In genomic region chr4:150258388-150258787, GRCm38 (mm10) we compare ENCODE assay signal across 11 mouse cellular contexts. TPM values are rescaled to one million over a fixed set of nuclear protein-coding genes. Genes with fewer than 3 reads are reported as not detected.
DNase-seq lines count a peak whose midpoint lies in the region; ATAC-seq and TF ChIP-seq lines count a peak whose summit lies in the region.
"Had no signal": no experiment of that assay in that cellular context is flagged by ENCODE, and none has a peak within 500 bp of the region (broad histone marks: within the 10 kb centered on the region; RNA-seq: fewer than 3 reads in every experiment).

No protein-coding gene starts in this region.

- no peak overlapping the region for H3K4me2 ChIP-seq in kidney, embryonic 15.5 days
- no peak overlapping the region for H3K4me2 ChIP-seq in forebrain, embryonic 13.5 days
- no peak overlapping the region for H3K4me2 ChIP-seq in midbrain, embryonic 12.5 days (replicated peaks)

- H3K27ac ChIP-seq in kidney, embryonic 15.5 days: peak overlapping the region; percentile 62
- peak overlapping the region; percentile 8 for H3K27ac ChIP-seq in cerebellum, adult 2 months (ENCODE audit: insufficient read depth, low read length)
- peak overlapping the region; percentile 84 for H3K27ac ChIP-seq in forebrain, embryonic 13.5 days
- peak overlapping the region; percentile 26; the same call in 1 of the 2 replicates for H3K27ac ChIP-seq in midbrain, embryonic 12.5 days (replicated peaks)

- H3K36me3 ChIP-seq in kidney, embryonic 15.5 days: 0 out of 2 replicates have a peak, but pooled peaks cover 8% of the 10 kb centered on the region
- H3K36me3 ChIP-seq in forebrain, embryonic 13.5 days (ENCODE audit: poor library complexity, severe bottlenecking): no peaks in the 10 kb centered on the region
- no peaks in the 10 kb centered on the region for H3K36me3 ChIP-seq in midbrain, embryonic 12.5 days

- no peak for TF ChIP-seq CTCF in cerebellum, adult 2 months (IDR thresholded peaks at IDR 0.05; ENCODE audit: borderline replicate concordance, insufficient read depth, low read depth, low read length)

- ATAC-seq in kidney, embryonic 15.5 days (replicated peaks; ENCODE audit: low FRiP score): no peak
- ATAC-seq in forebrain, embryonic 13.5 days: no peak
- no peak for ATAC-seq in midbrain, embryonic 12.5 days (ENCODE audit: low FRiP score, low read depth)
- ATAC-seq in megakaryocyte-erythroid progenitor cell, adult 5-6 weeks (replicated peaks; ENCODE audit: low FRiP score, low TSS enrichment, poor library complexity, severe bottlenecking): no peak

- H3K9me3 ChIP-seq in kidney, embryonic 15.5 days (replicated peaks): no peaks in the 10 kb centered on the region
- H3K9me3 ChIP-seq in forebrain, embryonic 13.5 days (replicated peaks): no peaks in the 10 kb centered on the region
- H3K9me3 ChIP-seq in midbrain, embryonic 12.5 days: no peaks in the 10 kb centered on the region
- H3K9me3 ChIP-seq: G1E had no signal

- no peak overlapping the region for H3K4me3 ChIP-seq in kidney, embryonic 15.5 days (replicated peaks)
- H3K4me3 ChIP-seq in cerebellum, adult 2 months (replicated peaks; ENCODE audit: insufficient read depth, low read depth, low read length): no peak overlapping the region
- H3K4me3 ChIP-seq in forebrain, embryonic 13.5 days: no peak overlapping the region
- no peak overlapping the region for H3K4me3 ChIP-seq in midbrain, embryonic 12.5 days

- no peak overlapping the region for H3K9ac ChIP-seq in kidney, embryonic 15.5 days
- 0 out of 2 replicates have a peak overlapping the region, but pooled peaks have one; percentile 7 for H3K9ac ChIP-seq in forebrain, embryonic 13.5 days
- peak overlapping the region; percentile 29; the same call in 1 of the 2 replicates for H3K9ac ChIP-seq in midbrain, embryonic 12.5 days (replicated peaks)

- peaks cover 36% of the 10 kb centered on the region for H3K4me1 ChIP-seq in kidney, embryonic 15.5 days
- H3K4me1 ChIP-seq in cerebellum, adult 2 months (ENCODE audit: control insufficient read depth, insufficient read depth, low read length): peaks cover 31% of the 10 kb centered on the region
- H3K4me1 ChIP-seq in forebrain, embryonic 13.5 days: peaks cover 41% of the 10 kb centered on the region
- H3K4me1 ChIP-seq in midbrain, embryonic 12.5 days: peaks cover 36% of the 10 kb centered on the region

- WGBS in kidney, embryonic 15.5 days: 60% methylated on average over 14 of the region's 14 CpGs
- 3% methylated on average over 14 of the region's 14 CpGs for WGBS in cerebellum, adult 2 months
- 51% methylated on average over 14 of the region's 14 CpGs for WGBS in forebrain, embryonic 13.5 days
- 73% methylated on average over 14 of the region's 14 CpGs for WGBS in midbrain, embryonic 12.5 days

- no peaks in the 10 kb centered on the region for H3K27me3 ChIP-seq in kidney, embryonic 15.5 days
- H3K27me3 ChIP-seq in cerebellum, adult 2 months (ENCODE audit: control insufficient read depth, insufficient read depth, low read length): no peaks in the 10 kb centered on the region
- H3K27me3 ChIP-seq in forebrain, embryonic 13.5 days: no peaks in the 10 kb centered on the region
- no peaks in the 10 kb centered on the region for H3K27me3 ChIP-seq in midbrain, embryonic 12.5 days

- no peak for DNase-seq in kidney, adult 18-20 months
- DNase-seq in cerebellum, adult 2 months: peak; percentile 69 to 81
- DNase-seq in embryo, embryonic 10.5 days (ENCODE audit: low spot score): no peak
- DNase-seq in embryo, embryonic 9.5 days (ENCODE audit: extremely low spot score): no peak
- DNase-seq: kidney, adult 2 months had no signal

- no peak for TF ChIP-seq POLR2A in cerebellum, adult 2 months (IDR thresholded peaks at IDR 0.05; ENCODE audit: borderline replicate concordance, insufficient read depth, low read length)

RNA-seq across cellular contexts. Expression of gene Eno1, which starts 21.9 kb away (rescaled TPM):
- 1,865 and 1,947 TPM in 2 replicates for polyA plus RNA-seq in kidney, embryonic 15.5 days (2015; fragmentation: Nextera tagmentation; extraction: Ambion mirVana)
- 918 and 961 TPM in 2 replicates for polyA plus RNA-seq in cerebellum, adult 2 months (2012; rRNA removed)
- 1,143 and 1,198 TPM in 2 replicates for polyA plus RNA-seq in forebrain, embryonic 13.5 days (2015; fragmentation: Nextera tagmentation; extraction: Ambion mirVana)
- 1,057 and 1,083 TPM in 2 replicates for polyA plus RNA-seq in midbrain, embryonic 12.5 days (2016; fragmentation: Nextera tagmentation; extraction: Ambion mirVana)
- total RNA-seq in megakaryocyte-erythroid progenitor cell, adult 5-6 weeks (2014; fragmentation: Nextera tagmentation): 203 and 216 TPM in 2 replicates
- 136 and 155 TPM in 2 replicates for total RNA-seq in megakaryocyte-erythroid progenitor cell, adult 5-6 weeks (2017)

RNA-seq across cellular contexts. Expression of gene Rere, which starts 23.1 kb away (rescaled TPM):
- polyA plus RNA-seq in kidney, embryonic 15.5 days (2015; fragmentation: Nextera tagmentation; extraction: Ambion mirVana): 35.1 and 36.5 TPM in 2 replicates
- polyA plus RNA-seq in cerebellum, adult 2 months (2012; rRNA removed): 69.1 and 73.2 TPM in 2 replicates
- 26.1 and 32.9 TPM in 2 replicates for polyA plus RNA-seq in forebrain, embryonic 13.5 days (2015; fragmentation: Nextera tagmentation; extraction: Ambion mirVana)
- 50.7 and 59.1 TPM in 2 replicates for polyA plus RNA-seq in midbrain, embryonic 12.5 days (2016; fragmentation: Nextera tagmentation; extraction: Ambion mirVana)
- total RNA-seq in megakaryocyte-erythroid progenitor cell, adult 5-6 weeks (2014; fragmentation: Nextera tagmentation): 36.1 and 47.6 TPM in 2 replicates
- 7.7 and 17.1 TPM in 2 replicates for total RNA-seq in megakaryocyte-erythroid progenitor cell, adult 5-6 weeks (2017)

RNA-seq across cellular contexts. Expression of gene Car6, which starts 57.3 kb away (rescaled TPM):
- not detected in 2 replicates for polyA plus RNA-seq in kidney, embryonic 15.5 days (2015; fragmentation: Nextera tagmentation; extraction: Ambion mirVana)
- polyA plus RNA-seq in cerebellum, adult 2 months (2012; rRNA removed): not detected in 2 replicates
- polyA plus RNA-seq in forebrain, embryonic 13.5 days (2015; fragmentation: Nextera tagmentation; extraction: Ambion mirVana): 0.16 TPM in 1 of 2 replicates, not detected in the other
- polyA plus RNA-seq in midbrain, embryonic 12.5 days (2016; fragmentation: Nextera tagmentation; extraction: Ambion mirVana): not detected in 2 replicates
- not detected in 2 replicates for total RNA-seq in megakaryocyte-erythroid progenitor cell, adult 5-6 weeks (2014; fragmentation: Nextera tagmentation)
- not detected in 2 replicates for total RNA-seq in megakaryocyte-erythroid progenitor cell, adult 5-6 weeks (2017)
- total RNA-seq: G1E had no signal
- polyA plus RNA-seq: G1E; kidney, adult 2 months; liver, embryonic 16.5 days had no signal

Comparison
In these comparisons a context has a peak if more than half of its experiments do, and no peak if none do; other contexts are left out.
1. H3K27ac ChIP-seq: peak in every context shown above with its lines; median percentile 84 in forebrain, embryonic 13.5 days; 62 in kidney, embryonic 15.5 days; 26 in midbrain, embryonic 12.5 days; 8 in cerebellum, adult 2 months.
2. DNase-seq: peak in cerebellum, adult 2 months (2 of 2); none in kidney, adult 18-20 months (single experiment), embryo, embryonic 10.5 days (single experiment) and embryo, embryonic 9.5 days (single experiment).